Mouse (Mus musculus): Measurements from ENCODE around the gene Dact2. TPM values are rescaled to one million over a fixed set of nuclear protein-coding genes. Genes with fewer than 3 reads are reported as not detected.
A peak's percentile ranks its signal among the peaks of the same experiment; 100 is the strongest.

Dact2 gene
- polyA plus RNA-seq, 1 experiment: not detected

DNA sequence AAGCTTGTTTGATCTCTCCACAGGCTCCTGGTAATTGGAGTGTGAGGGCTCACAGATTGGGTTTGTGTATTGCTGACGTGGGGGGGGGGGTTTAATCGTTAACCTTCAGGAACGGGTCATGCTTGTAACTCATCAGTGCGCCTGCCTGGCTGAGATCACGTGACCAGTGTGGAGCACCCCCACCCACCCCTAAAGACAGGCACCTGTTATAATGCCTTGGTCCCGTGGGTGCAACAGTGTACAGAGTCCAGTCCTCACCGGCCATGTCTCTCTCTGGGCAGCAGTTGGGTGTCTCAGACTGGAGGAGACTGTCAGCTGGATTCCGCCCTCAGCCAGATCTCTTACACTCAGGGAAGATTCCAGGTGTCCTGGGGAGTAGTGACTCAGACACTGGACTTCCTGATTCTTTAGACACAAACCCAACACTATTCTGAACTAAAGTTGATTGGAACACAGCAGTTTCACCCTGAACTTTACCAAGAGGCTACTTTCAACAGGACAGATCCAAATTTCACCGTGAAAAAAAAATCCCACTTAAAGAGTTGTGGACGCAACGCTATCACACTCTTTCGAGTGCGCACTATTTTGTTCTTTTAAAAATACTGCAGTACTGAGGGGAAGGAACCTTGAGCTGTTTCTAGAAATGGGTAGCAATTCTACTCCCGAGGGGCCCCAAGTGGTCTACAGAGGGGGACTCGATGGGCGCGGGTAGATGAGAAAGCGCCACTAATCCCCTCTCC, 1.6 kb downstream of the Dact2 start:
- Histone ChIP-seq H3K36me3 (ENCODE audit: control insufficient read depth) (no peaks in the 10 kb centered on the region; the same call in 1 of the 2 replicates), H3K4me3 (replicated peaks) (peak overlapping the region; percentile 58), H3K27me3 (ENCODE audit: control insufficient read depth) (peaks cover 49% of the 10 kb centered on the region), H3K9me3 (ENCODE audit: control insufficient read depth, low read length) (no peaks in the 10 kb centered on the region), H3K4me1 (ENCODE audit: control insufficient read depth) (no peaks in the 10 kb centered on the region)
- TF ChIP-seq GATA1 (IDR thresholded peaks at IDR 0.05; ENCODE audit: low read length) (no peak), TAL1 (IDR thresholded peaks at IDR 0.05; ENCODE audit: low read length) (no peak)

DNA sequence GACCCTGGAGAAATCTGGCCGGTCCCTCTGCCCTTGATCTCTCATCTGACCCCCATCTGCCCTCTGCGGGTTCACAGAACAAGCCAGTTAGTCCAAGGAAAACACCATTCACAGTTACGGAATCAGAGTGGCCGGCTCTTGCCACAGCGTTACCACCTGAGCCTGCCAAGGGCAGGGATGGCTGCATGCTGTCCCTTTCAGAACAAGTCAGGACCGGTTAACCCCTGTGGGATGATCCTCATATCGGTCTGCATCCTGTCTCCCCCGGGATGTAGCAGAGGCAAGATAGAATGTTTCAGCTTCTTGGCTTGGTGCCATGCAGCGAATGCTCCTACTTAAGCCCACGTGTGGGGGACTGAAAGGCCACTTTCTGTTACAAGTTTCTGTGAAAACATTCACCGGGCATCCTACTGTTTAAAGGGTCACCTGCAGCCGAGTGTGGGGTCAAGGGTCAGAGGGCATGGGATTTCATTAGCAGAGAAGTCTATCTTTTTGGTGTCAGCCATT, 2.8 kb downstream of the Dact2 start:
- H3K4me3 ChIP-seq (replicated peaks): no peak overlapping the region
- TF ChIP-seq GATA1 (IDR thresholded peaks at IDR 0.05; ENCODE audit: low read length): no peak
- TF ChIP-seq TAL1 (IDR thresholded peaks at IDR 0.05; ENCODE audit: low read length): no peak
- no peaks in the 10 kb centered on the region for H3K9me3 ChIP-seq (ENCODE audit: control insufficient read depth, low read length)
- H3K36me3 ChIP-seq (ENCODE audit: control insufficient read depth): peaks cover 3% of the 10 kb centered on the region; the same call in 1 of the 2 replicates
- H3K4me1 ChIP-seq (ENCODE audit: control insufficient read depth): no peaks in the 10 kb centered on the region
- H3K27me3 ChIP-seq (ENCODE audit: control insufficient read depth): peaks cover 48% of the 10 kb centered on the region

GRCm38 (mm10) chr17:14200206-14200605, 3.9 kb downstream of the Dact2 start:
- H3K9me3 ChIP-seq (ENCODE audit: control insufficient read depth, low read length): no peaks in the 10 kb centered on the region
- H3K27me3 ChIP-seq (ENCODE audit: control insufficient read depth): peaks cover 41% of the 10 kb centered on the region
- TF ChIP-seq GATA1 (IDR thresholded peaks at IDR 0.05; ENCODE audit: low read length) (no peak), TAL1 (IDR thresholded peaks at IDR 0.05; ENCODE audit: low read length) (no peak)
- no peak overlapping the region for H3K4me3 ChIP-seq (replicated peaks)
- peaks cover 3% of the 10 kb centered on the region; the same call in 1 of the 2 replicates for H3K36me3 ChIP-seq (ENCODE audit: control insufficient read depth)
- H3K4me1 ChIP-seq (ENCODE audit: control insufficient read depth): no peaks in the 10 kb centered on the region

- Histone ChIP-seq H3K36me3 (ENCODE audit: control insufficient read depth) (peaks cover 3% of the 10 kb centered on the region; the same call in 1 of the 2 replicates), H3K9me3 (ENCODE audit: control insufficient read depth, low read length) (no peaks in the 10 kb centered on the region), H3K4me3 (replicated peaks) (no peak overlapping the region), H3K27me3 (ENCODE audit: control insufficient read depth) (peaks cover 35% of the 10 kb centered on the region), H3K4me1 (ENCODE audit: control insufficient read depth) (no peaks in the 10 kb centered on the region)
- no peak for TF ChIP-seq GATA1 (IDR thresholded peaks at IDR 0.05; ENCODE audit: low read length)
- TF ChIP-seq TAL1 (IDR thresholded peaks at IDR 0.05; ENCODE audit: low read length): no peak
These were observed 4.5 kb downstream of the Dact2 start for GRCm38 (mm10) chr17:14199621-14200020.

DNA sequence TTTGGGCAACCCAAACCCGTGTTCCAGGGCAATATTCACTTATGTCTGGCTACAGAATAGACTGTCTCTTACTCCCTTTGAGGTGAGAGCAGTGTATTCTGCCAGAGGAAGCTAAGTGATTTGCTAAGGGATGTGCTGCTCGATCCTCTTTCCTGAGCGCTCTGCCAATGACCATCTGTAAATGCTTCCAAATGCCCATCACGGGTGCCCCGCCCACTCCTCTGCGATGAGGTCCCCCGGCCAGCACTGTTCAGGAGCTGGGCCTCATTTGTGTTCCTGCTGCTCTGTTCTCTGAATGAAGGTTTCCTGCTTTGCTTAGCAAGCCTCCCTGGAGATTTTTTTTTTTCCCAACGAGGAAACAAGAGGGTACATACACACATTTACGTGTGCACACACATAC, 11.2 kb downstream of the Dact2 start:
- Histone ChIP-seq H3K9me3 (ENCODE audit: control insufficient read depth, low read length) (no peaks in the 10 kb centered on the region), H3K4me3 (replicated peaks) (no peak overlapping the region), H3K27me3 (ENCODE audit: control insufficient read depth) (no peaks in the 10 kb centered on the region), H3K4me1 (ENCODE audit: control insufficient read depth) (no peaks in the 10 kb centered on the region), H3K36me3 (ENCODE audit: control insufficient read depth) (peaks cover 3% of the 10 kb centered on the region; the same call in 1 of the 2 replicates)
- TF ChIP-seq GATA1 (IDR thresholded peaks at IDR 0.05; ENCODE audit: low read length): no peak
- no peak for TF ChIP-seq TAL1 (IDR thresholded peaks at IDR 0.05; ENCODE audit: low read length)

GRCm38 (mm10) chr17:14192432-14192831, 11.7 kb downstream of the Dact2 start:
- Histone ChIP-seq H3K9me3 (ENCODE audit: control insufficient read depth, low read length) (no peaks in the 10 kb centered on the region), H3K4me3 (replicated peaks) (no peak overlapping the region), H3K36me3 (ENCODE audit: control insufficient read depth) (peaks cover 3% of the 10 kb centered on the region; the same call in 1 of the 2 replicates), H3K4me1 (ENCODE audit: control insufficient read depth) (no peaks in the 10 kb centered on the region), H3K27me3 (ENCODE audit: control insufficient read depth) (no peaks in the 10 kb centered on the region)
- TF ChIP-seq TAL1 (IDR thresholded peaks at IDR 0.05; ENCODE audit: low read length): no peak
- no peak for TF ChIP-seq GATA1 (IDR thresholded peaks at IDR 0.05; ENCODE audit: low read length)

DNA sequence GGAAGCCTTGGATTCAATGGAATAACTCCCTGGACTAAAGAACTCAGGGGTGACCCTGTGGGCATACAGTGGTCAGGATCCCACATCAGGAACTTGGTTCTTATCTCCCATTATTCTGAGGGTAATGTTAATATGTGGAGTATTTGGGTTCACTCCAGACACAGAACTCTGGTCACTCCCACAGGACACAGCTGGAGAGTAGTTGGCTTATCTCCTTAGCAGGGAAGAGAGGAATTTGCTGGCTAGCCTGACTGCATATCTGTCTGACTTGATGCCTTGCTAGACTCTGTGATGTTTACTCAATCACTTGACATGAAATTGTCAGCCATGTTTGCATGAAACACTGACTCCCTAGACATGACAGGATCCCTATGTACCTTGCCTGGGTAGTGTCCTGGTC, 15.6 kb downstream of the Dact2 start:
- no peaks in the 10 kb centered on the region for H3K9me3 ChIP-seq (ENCODE audit: control insufficient read depth, low read length)
- H3K4me1 ChIP-seq (ENCODE audit: control insufficient read depth): no peaks in the 10 kb centered on the region
- H3K27me3 ChIP-seq (ENCODE audit: control insufficient read depth): no peaks in the 10 kb centered on the region
- TF ChIP-seq TAL1 (IDR thresholded peaks at IDR 0.05; ENCODE audit: low read length) (no peak), GATA1 (IDR thresholded peaks at IDR 0.05; ENCODE audit: low read length) (no peak)
- H3K4me3 ChIP-seq (replicated peaks): no peak overlapping the region
- no peaks in the 10 kb centered on the region for H3K36me3 ChIP-seq (ENCODE audit: control insufficient read depth)

GRCm38 (mm10) chr17:14187096-14187495, 17.0 kb downstream of the Dact2 start:
- Histone ChIP-seq H3K36me3 (ENCODE audit: control insufficient read depth) (no peaks in the 10 kb centered on the region), H3K4me3 (replicated peaks) (no peak overlapping the region), H3K4me1 (ENCODE audit: control insufficient read depth) (no peaks in the 10 kb centered on the region), H3K9me3 (ENCODE audit: control insufficient read depth, low read length) (no peaks in the 10 kb centered on the region), H3K27me3 (ENCODE audit: control insufficient read depth) (no peaks in the 10 kb centered on the region)
- TF ChIP-seq GATA1 (IDR thresholded peaks at IDR 0.05; ENCODE audit: low read length) (no peak), TAL1 (IDR thresholded peaks at IDR 0.05; ENCODE audit: low read length) (no peak)

DNA sequence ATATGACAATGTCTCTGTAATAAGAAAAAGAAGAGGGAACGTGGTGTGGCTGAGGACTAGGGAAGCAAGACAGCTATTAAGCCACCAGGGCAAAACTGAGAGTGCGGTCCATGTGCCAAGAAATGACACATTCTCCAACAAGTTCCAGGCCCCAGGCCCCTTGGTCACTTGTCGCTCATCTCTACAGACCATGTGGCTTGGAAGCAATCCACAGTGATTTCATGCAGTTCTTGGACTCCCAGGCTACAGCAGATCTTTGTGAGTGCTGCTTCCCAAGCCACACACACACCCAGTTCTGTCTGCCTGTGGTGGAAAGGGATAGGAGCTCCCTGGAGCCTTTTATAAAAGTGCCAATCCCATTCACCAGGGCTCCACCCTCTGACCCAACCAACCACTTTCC, 17.9 kb downstream of the Dact2 start:
- Histone ChIP-seq H3K4me3 (replicated peaks) (no peak overlapping the region), H3K27me3 (ENCODE audit: control insufficient read depth) (no peaks in the 10 kb centered on the region), H3K9me3 (ENCODE audit: control insufficient read depth, low read length) (no peaks in the 10 kb centered on the region), H3K36me3 (ENCODE audit: control insufficient read depth) (no peaks in the 10 kb centered on the region), H3K4me1 (ENCODE audit: control insufficient read depth) (no peaks in the 10 kb centered on the region)
- TF ChIP-seq TAL1 (IDR thresholded peaks at IDR 0.05; ENCODE audit: low read length) (no peak), GATA1 (IDR thresholded peaks at IDR 0.05; ENCODE audit: low read length) (no peak)
